In the genomic region with DNA sequence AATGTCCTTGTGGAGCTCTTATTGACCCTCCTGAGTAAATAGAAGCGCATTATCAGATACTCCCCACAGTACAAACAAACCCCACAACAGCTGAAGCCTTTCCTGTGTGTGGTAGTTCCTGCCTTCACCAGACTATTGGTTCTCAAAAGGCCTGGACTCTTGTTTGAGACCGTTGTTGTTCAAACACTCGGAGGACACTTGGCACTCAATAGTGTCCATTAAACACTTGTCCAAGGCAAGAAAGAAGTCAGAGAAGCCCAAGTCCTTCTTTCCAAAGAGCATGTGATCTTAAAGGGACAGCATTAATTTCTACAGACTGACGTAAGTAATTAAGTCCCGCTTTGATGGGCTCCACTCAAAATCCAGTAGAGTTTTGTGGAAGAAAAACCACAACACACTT, we compare ENCODE assay signal across 18 mouse cellular contexts.
DNase-seq lines count a peak whose midpoint lies in the region; ATAC-seq lines count a peak whose summit lies in the region.
"Had no signal": no experiment of that assay in that cellular context is flagged by ENCODE, and none has a peak within 500 bp of the region (broad histone marks: within the 10 kb centered on the region; RNA-seq: fewer than 3 reads in every experiment).

No protein-coding gene starts in this region.

- H3K27ac ChIP-seq in heart, embryonic 10.5 days: 0 out of 2 replicates have a peak overlapping the region, but pooled peaks have one; percentile 47
- peak overlapping the region; percentile 75 for H3K27ac ChIP-seq in intestine, embryonic 15.5 days
- peak overlapping the region; percentile 12; the same call in 1 of the 2 replicates for H3K27ac ChIP-seq in lung, embryonic 15.5 days
- H3K27ac ChIP-seq in stomach, embryonic 14.5 days (ENCODE audit: low read length): peak overlapping the region; percentile 41; the same call in 1 of the 2 replicates
- H3K27ac ChIP-seq in hindbrain, embryonic 10.5 days: no peak overlapping the region
- H3K27ac ChIP-seq: forebrain, embryonic 12.5 days; hindbrain, postnatal 0 days; liver, embryonic 15.5 days; midbrain, embryonic 15.5 days had no signal

- 70% methylated on average over 5 of the region's 5 CpGs for WGBS in heart, embryonic 10.5 days
- WGBS in intestine, embryonic 15.5 days: 61% methylated on average over 5 of the region's 5 CpGs
- 54% methylated on average over 5 of the region's 5 CpGs for WGBS in lung, embryonic 15.5 days
- 71% methylated on average over 5 of the region's 5 CpGs for WGBS in stomach, embryonic 14.5 days
- 82% methylated on average over 5 of the region's 5 CpGs for WGBS in hindbrain, embryonic 10.5 days

- peaks cover 36% of the 10 kb centered on the region for H3K4me1 ChIP-seq in heart, embryonic 10.5 days
- peaks cover 8% of the 10 kb centered on the region; the same call in 1 of the 2 replicates for H3K4me1 ChIP-seq in intestine, embryonic 15.5 days (replicated peaks)
- peaks cover 37% of the 10 kb centered on the region for H3K4me1 ChIP-seq in lung, embryonic 15.5 days
- peaks cover 14% of the 10 kb centered on the region for H3K4me1 ChIP-seq in stomach, embryonic 14.5 days (ENCODE audit: control insufficient read depth, insufficient read depth, low read length)
- peaks cover 36% of the 10 kb centered on the region for H3K4me1 ChIP-seq in hindbrain, embryonic 10.5 days (replicated peaks)

- intact Hi-C loops in heart, postnatal 25 days (cut with DNase I): no loop called here

- no peak for DNase-seq in heart, embryonic 10.5 days (ENCODE audit: low spot score)
- DNase-seq in heart, postnatal 25 days (ENCODE audit: low spot score): no peak
- DNase-seq in thymus, postnatal 0 days (ENCODE audit: low spot score): no peak
- DNase-seq in hindbrain, embryonic 10.5 days (ENCODE audit: low spot score): no peak
- no peak for DNase-seq in heart, postnatal 4 days
- DNase-seq: adrenal gland, postnatal 10 days; cerebellum, postnatal 25 days; gastrocnemius, postnatal 10 days; right cerebral cortex, postnatal 14 days had no signal

- no peak overlapping the region for H3K4me3 ChIP-seq in heart, embryonic 10.5 days
- H3K4me3 ChIP-seq in intestine, embryonic 15.5 days (replicated peaks): no peak overlapping the region
- no peak overlapping the region for H3K4me3 ChIP-seq in lung, embryonic 15.5 days
- no peak overlapping the region for H3K4me3 ChIP-seq in stomach, embryonic 14.5 days (ENCODE audit: low read depth, low read length)
- no peak overlapping the region for H3K4me3 ChIP-seq in hindbrain, embryonic 10.5 days
- H3K4me3 ChIP-seq: embryonic facial prominence, embryonic 13.5 days; forebrain, embryonic 12.5 days; liver, embryonic 15.5 days; midbrain, embryonic 15.5 days had no signal

- 0 out of 2 replicates have a peak, but pooled peaks cover 7% of the 10 kb centered on the region for H3K36me3 ChIP-seq in heart, embryonic 10.5 days
- peaks cover 4% of the 10 kb centered on the region; the same call in 1 of the 2 replicates for H3K36me3 ChIP-seq in intestine, embryonic 15.5 days
- H3K36me3 ChIP-seq in lung, embryonic 15.5 days: no peaks in the 10 kb centered on the region
- no peaks in the 10 kb centered on the region for H3K36me3 ChIP-seq in stomach, embryonic 14.5 days (ENCODE audit: control insufficient read depth, insufficient read depth, low read length)
- 0 out of 2 replicates have a peak, but pooled peaks cover 2% of the 10 kb centered on the region for H3K36me3 ChIP-seq in hindbrain, embryonic 10.5 days
- H3K36me3 ChIP-seq: forebrain, embryonic 12.5 days; G1E; liver, embryonic 15.5 days had no signal

- H3K9me3 ChIP-seq in heart, embryonic 10.5 days: peaks cover 5% of the 10 kb centered on the region; the same call in 1 of the 2 replicates
- no peaks in the 10 kb centered on the region for H3K9me3 ChIP-seq in intestine, embryonic 15.5 days
- no peaks in the 10 kb centered on the region for H3K9me3 ChIP-seq in lung, embryonic 15.5 days
- H3K9me3 ChIP-seq in stomach, embryonic 14.5 days (ENCODE audit: control insufficient read depth, low read depth, low read length): no peaks in the 10 kb centered on the region
- peaks cover 2% of the 10 kb centered on the region; the same call in 1 of the 2 replicates for H3K9me3 ChIP-seq in hindbrain, embryonic 10.5 days
- H3K9me3 ChIP-seq: embryonic facial prominence, embryonic 13.5 days; forebrain, embryonic 12.5 days; liver, embryonic 15.5 days; midbrain, embryonic 15.5 days had no signal

- no peaks in the 10 kb centered on the region for H3K27me3 ChIP-seq in heart, embryonic 10.5 days (ENCODE audit: insufficient read depth, poor library complexity, severe bottlenecking)
- H3K27me3 ChIP-seq in intestine, embryonic 15.5 days (replicated peaks): no peaks in the 10 kb centered on the region
- no peaks in the 10 kb centered on the region for H3K27me3 ChIP-seq in lung, embryonic 15.5 days
- H3K27me3 ChIP-seq in stomach, embryonic 14.5 days (ENCODE audit: control insufficient read depth, insufficient read depth, low read length): no peaks in the 10 kb centered on the region
- H3K27me3 ChIP-seq in hindbrain, embryonic 10.5 days (ENCODE audit: insufficient read depth, poor library complexity, severe bottlenecking): no peaks in the 10 kb centered on the region; the same call in 1 of the 2 replicates
- H3K27me3 ChIP-seq: embryonic facial prominence, embryonic 13.5 days; liver, embryonic 15.5 days; midbrain, embryonic 15.5 days had no signal

- H3K9ac ChIP-seq in intestine, embryonic 15.5 days: no peak overlapping the region
- no peak overlapping the region for H3K9ac ChIP-seq in lung, embryonic 15.5 days
- no peak overlapping the region for H3K9ac ChIP-seq in stomach, embryonic 14.5 days (replicated peaks; ENCODE audit: low read depth, low read length)
- H3K9ac ChIP-seq: embryonic facial prominence, embryonic 13.5 days; forebrain, embryonic 12.5 days; liver, embryonic 15.5 days; midbrain, embryonic 15.5 days had no signal

- ATAC-seq in intestine, embryonic 15.5 days: peak; percentile 80
- peak; percentile 73; the same call in 1 of the 2 replicates for ATAC-seq in lung, embryonic 15.5 days (ENCODE audit: borderline replicate concordance, extremely low read depth, low FRiP score, low TSS enrichment)
- ATAC-seq in stomach, embryonic 14.5 days (ENCODE audit: insufficient number of reproducible peaks, insufficient read depth, low FRiP score, low read depth): peak; percentile 91
- ATAC-seq: hindbrain, postnatal 0 days; midbrain, embryonic 15.5 days had no signal

- peak overlapping the region; percentile 20 for H3K4me2 ChIP-seq in intestine, embryonic 15.5 days (replicated peaks)
- peak overlapping the region; percentile 33; the same call in 1 of the 2 replicates for H3K4me2 ChIP-seq in lung, embryonic 15.5 days
- H3K4me2 ChIP-seq in stomach, embryonic 14.5 days (replicated peaks; ENCODE audit: low read depth, low read length): no peak overlapping the region
- H3K4me2 ChIP-seq: forebrain, embryonic 12.5 days; midbrain, embryonic 15.5 days had no signal
